Mouse (Mus musculus): ENCODE data around the gene Kctd2.

Kctd2 gene

DNA sequence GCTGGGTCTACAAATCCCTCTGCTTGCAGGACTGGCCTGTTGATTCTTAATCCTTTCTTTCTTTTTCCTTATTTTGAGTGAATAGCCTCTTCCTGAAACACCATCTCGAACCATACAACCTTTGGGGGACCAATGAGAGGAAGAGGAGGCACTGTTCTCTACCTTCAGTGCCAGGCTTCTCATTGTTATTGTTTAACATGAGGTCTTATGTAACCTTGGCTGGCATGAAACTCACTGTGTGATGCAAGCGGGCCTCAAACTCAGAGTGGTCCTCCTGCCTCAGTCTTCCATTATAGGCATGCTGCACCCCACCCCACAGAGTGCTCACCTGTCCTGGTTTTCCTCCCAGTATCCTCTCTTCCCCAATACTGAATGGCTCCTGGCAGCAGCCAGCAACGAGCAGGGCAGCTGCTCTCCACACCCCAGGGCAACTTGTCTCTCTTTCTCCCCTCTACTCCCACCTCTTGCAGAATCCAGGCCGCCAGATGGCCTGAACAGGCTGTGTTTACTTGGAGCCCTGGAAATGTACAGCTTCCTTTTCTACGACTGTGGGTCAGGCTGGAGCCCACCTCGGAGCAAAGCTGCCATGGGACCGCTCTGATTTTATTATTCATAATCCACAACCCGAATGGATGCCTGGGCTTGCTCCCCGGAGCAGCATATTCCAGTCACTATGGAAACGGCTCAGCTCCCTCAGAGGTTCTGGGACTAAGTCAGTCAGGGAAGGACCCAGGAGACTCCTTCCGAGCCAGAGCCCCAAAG, 19.1 kb upstream of the Kctd2 start:
- no peak for DNase-seq (ENCODE audit: low spot score in 2 of 2)

DNA sequence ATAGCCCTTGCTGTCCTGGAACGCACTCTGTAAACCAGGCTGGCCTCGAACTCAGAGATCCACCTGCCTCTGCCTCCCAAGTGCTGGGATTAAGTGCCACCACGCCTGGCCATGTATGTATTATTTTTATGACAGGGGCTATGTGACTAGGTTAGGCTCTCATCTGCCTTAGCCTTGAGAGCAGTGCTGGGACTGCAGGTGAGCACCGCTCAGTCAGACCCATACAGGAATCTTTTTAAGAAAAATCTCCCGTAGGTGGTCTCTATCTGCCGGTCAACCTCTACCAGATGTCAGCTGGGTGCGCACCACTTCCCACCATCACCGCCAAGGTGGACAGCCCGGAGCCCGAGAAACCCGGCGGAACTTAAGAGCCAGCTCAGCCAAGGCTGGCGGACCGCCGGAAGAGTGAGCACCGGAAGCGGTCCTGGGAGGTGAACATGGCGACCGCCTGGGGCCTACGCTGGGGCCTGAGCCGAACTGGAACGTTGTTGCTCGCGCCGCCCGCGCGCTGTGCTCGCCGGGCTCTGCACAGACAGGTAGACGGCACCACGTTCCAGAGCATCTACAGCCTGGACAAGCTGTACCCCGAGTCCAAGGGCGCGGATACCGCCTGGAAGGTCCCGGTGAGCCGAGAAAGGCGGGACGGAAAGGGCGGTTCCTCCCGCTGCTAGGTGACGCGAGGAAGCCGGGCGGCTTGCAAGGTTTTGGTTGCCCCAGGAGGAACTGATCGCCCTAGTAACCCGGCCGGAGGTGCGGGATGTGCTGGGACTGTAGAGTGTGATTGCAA, 16.4 kb upstream of the Kctd2 start, which contains the start of gene Mrpl58:
Gene Mrpl58, plus strand, starts transcription at position 415 of the 787 bp plus-strand sequence.
- DNase-seq (ENCODE audit: low spot score in 2 of 2), result peak; percentile 85

DNA sequence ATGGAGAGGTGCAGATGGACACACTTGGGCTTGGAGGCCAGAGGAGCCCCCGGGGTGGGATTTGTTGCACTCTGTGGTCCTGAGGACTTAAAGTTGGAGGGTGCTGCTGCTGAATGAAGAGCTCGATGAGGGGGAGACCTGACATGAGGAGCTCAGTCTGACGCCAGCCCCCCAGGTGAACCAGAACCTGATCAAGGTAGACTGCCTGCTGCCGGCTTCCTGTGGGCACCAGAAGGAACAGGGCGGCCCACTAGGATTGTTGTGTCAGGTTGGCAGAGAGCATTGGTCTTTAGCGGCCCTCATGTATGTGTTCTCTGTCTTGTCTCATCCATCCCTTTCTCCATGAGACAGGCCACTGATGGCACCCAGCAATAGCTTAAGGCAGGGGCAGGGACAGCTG, 14.2 kb upstream of the Kctd2 start:
- DNase-seq (ENCODE audit: low spot score in 2 of 2), result no peak

DNA sequence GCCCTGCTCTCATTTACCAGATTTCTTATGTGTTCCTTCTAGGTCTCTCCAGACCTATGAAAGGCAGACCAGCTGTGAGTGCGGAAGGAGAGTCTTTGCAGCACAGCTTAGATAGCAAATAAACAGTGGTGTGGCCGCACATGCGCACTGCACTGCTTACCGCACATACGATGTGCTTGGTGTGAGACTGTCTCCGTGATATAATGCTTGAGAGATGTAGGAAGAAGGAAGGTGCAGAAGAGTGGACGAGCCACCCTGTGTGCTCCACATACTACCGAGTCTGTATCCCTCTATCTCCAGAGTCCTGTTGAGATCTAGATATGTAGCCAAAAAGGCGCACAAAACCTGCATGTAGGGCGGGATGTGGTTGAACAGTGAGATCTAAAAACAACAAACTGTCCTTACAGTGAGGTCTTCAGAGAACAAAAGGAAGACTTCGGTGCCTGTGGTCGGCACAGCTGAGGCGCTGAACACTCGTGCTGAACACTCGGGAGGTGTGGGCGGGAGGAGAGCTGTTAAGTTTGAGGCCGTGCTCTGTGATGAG, 13.0 kb upstream of the Kctd2 start:
- no peak for DNase-seq (ENCODE audit: low spot score in 2 of 2)

DNA sequence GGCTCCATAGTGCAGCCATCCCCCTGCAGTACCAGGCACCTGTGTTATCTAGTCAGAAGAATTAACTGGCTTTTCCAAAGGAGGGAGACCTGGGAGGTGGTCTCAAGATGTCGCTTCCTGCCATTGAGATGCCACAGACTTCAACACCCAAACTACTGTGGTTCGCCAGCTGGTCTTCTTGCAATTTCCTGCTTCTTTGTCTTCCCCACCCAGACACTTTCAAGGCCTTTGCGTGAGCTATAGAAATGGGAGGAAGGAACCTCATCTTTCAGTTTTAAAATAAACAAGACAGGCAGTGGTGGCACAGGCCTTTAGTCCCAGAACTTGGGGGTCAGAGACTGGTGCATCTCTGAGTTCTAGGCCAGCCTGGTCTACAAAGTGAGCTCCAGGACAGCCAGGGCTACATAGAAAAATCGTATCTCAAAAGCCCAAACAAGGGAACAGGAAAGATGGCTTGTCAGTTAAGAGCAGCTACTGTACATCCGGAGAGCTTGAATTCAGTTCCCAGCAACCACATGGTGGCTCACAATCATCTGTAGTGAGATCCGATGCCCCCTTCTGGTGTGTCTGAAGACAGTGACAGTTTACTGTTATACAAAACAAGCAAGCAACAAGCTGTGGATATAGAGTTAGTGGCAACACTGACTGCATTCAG, 11.5 kb upstream of the Kctd2 start:
- DNase-seq (ENCODE audit: low spot score in 2 of 2), result no peak

DNA sequence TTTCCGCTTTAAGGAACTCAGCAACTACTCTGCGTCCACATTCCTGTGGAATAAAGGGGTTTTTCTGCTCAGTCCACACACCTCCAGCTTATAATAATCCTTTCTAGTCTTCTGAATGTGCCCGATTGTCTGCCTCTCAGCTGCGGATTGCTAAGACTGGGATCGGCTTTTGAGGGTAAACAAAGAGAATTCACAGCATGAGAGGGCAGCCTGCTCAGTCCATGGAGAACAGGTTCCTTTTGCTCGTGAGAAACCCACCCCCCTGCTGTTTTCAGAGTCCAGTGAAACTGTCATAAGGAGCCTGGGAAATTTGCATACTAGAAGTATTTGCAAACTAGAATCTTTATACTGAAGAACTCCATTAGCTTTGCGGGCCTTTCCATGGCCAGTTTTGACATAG, 10.4 kb upstream of the Kctd2 start:
- no peak for DNase-seq (ENCODE audit: low spot score in 2 of 2)

DNA sequence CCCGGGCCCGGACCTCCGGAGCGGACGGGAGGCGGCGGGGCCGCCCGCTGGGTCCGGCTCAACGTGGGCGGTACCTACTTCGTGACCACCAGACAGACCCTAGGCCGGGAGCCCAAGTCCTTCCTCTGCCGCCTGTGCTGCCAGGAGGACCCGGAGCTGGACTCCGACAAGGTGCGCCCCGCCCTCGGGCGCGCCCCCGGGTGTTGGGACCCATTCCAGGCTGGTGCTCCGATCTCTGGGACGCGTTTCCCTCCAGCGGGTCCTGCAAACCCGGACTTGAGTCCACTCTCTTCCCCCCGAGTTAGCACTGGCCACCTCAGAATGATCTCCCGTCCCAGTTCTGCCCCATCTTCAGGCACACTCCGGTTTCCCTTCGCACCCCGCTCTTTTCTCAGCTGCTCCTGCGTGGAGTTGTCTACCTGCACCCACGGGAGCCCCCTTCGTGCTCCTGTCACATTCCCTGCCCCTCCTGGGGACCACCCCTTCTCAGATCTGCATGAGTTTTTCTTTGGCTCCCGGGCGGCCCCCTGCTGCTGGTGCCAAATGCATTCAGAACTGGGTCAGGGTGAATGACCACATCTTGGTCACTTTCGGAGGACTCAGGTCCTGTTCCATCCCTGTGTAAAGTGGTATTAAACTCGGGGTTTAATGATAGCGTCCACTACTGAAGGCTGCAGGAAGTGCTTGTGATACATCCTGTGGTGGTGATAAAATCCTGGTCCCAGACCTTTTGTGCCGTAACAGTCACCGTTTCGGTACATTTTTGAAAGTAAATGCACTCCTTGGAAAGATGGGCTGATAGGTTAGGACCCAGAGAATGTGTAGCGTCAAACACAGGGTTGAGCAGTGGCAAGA, 635 bp downstream of the Kctd2 start:
- peak; percentile 47 to 66 for DNase-seq (ENCODE audit: low spot score in 2 of 2)

DNA sequence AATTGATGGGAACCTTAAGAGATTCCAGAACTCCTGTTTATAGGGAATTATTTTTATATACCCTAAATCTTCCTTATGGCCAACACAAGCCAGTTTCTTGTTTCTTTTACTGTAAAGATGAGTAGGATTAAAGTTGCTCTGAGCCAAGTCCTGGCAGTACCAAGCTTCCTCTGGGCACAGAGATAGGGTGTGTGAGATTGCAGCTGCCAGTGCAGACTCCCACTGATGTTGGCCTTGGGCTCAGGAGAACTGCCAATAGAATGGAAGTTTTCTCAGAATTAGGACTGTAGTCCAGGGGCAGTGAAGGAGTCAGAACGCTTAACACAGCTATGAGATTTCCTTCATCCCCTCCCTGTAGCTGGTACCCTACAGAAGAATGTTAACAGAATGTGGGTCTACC, 1.4 kb downstream of the Kctd2 start:
- no peak for DNase-seq (ENCODE audit: low spot score in 2 of 2)

DNA sequence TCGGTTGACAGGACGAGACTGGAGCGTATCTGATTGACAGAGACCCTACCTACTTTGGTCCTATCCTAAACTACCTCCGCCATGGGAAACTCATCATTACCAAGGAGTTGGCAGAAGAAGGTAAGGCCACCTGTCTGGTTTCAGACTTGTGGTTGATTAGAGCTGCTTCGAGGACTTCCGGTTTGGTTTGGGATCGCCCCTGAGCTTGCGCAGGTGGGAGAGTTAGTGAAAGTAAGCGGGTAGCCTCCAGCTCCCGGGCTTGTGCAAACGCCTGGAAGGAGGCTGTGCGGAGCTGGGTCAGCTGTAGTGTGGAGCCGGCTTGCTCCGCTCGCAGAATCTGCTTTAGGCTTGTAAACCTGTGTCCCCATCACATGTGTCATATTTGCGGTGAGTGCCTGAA, 2.0 kb downstream of the Kctd2 start:
- no peak for DNase-seq (ENCODE audit: low spot score in 2 of 2)

DNA sequence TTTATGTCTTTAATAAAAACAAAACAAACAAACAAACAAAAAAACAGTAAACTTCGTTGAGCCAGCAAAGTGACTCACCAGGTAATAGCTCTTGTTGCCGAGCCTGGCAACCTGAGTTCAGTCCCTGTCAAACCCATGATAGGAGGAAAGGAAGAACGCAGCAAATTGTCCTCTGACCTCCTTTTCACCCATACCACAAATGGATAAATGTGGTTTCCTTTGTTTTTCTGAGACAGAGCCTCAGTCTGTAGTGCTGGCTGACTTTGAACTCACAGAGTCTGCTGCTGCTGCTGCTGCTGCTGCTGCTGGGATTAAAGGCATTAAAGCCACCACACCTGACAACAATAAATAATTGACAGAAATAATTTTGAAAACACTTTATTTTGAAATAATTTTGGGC, 3.2 kb downstream of the Kctd2 start:
- DNase-seq (ENCODE audit: low spot score in 2 of 2), result no peak

DNA sequence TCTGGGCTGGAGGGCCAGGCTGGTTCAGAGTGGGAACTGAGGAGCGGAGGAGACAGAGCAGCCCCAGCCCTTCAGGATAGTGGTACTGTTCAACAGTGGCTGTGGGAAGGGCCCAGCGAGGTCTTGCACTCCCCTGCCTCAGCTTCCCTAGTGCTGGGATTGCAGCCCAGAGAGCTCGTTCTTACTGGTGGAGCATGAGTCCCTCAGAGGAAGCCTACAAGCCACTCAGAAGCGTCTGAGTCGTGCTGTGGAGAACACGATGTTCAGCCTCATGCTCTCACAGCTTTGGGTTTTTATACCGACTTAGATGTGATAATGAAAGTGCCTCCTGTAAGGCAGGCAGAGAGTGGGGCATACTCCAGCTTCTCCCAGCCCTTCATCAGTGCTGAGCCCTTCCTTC, 4.7 kb downstream of the Kctd2 start:
- DNase-seq (ENCODE audit: low spot score in 2 of 2), result no peak

DNA sequence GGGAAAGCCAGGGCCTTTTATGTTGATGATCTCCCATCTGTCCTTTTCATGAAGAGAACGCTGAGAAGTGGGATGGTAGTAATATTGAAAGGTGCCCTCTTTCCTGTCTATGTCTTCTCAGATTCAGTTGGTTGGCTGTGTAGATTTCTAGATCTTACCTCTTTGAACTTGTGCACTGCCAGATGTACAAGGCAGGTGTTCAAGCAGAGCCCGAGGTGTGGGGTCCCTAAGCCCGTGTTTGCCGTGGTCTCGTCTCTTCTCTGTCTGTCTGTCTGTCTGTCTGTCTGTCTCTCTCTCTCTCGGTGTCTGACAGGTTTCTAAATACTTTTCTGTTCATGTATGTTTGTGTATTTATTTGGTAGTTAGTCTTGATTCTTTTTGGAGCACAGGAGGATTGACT, 5.7 kb downstream of the Kctd2 start:
- DNase-seq (ENCODE audit: low spot score in 2 of 2), result no peak

DNA sequence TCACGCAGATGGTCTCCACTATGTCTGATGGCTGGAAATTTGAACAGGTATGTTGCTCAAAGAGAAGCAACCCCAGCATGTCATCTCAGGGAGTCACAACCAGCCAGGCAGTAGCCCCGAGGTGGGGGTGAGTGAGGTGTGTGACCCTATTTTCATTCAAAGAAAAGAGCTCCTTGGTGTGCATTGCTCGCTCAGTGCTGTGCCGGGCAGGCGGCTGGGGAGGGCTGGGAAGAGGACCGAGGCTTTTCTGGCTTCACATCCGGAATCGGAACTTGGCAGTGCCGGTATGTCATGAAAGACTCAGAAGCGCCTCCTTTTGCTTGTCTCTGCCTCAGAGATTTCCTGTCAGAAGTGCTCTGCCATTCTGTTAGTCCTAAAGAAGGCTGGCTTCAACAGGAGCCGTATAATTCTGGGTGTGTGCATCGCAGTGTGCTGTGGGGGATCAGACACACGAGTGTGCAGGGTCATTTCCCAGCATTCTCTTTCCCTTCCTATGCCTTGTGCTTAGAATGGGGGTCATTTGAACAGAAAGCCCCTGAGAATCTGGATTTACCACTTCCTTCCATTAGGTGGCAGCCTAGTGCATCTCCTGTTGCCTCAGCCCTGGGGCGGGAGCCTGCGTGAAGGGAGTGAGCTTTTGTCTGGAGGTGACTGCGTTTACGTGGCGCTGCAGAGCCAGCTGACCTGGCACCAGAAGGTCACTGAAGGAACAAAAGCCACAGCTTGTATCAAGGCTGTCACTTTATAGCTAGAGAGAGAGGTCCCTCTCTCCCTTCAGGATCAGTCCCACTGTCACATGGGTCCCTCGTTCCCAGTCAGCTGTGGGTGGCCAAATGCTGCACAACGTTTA, 7.8 kb downstream of the Kctd2 start:
- DNase-seq (ENCODE audit: low spot score in 2 of 2), result peak; percentile 23 to 59

DNA sequence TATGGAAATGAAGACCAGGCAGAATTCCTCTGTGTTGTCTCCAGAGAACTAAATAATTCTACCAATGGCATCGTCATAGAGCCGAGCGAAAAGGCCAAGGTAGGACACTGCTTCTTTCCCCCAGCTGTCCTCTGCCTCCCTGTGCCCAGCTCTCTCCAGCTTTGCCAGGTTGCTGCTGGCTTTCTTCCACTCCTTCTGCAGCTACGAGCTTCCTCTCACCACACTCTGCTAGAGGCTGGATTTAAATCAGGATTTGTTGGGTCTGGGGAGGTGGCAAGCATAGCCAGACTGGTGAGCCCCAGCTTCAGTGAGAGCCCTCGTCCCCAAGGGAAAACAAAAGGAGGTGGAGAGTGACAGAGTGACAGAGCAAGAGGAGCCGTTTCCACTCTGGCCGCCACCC, 9.4 kb downstream of the Kctd2 start:
- DNase-seq (ENCODE audit: low spot score in 2 of 2), result no peak

DNA sequence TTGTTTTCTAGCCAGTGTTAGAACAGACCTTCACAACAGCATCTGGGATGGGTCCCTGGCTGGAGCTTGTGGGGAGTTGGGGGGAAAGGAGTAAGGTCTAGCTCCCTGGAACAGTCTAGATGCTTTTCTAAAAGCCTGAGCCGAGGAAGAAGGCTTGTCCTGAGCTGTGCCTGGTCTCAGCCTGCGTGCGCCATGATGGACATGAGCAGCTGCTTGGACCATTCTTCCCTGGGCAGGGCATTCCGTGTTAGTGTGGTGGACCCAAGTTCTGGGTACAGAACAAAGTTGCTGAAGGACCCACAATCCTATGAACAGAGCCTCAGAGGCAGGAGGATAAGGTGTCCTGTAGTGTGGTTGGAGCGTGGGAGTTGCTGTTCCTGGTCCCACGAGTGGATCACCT, 10.6 kb downstream of the Kctd2 start:
- DNase-seq (ENCODE audit: low spot score in 2 of 2), result no peak

DNA sequence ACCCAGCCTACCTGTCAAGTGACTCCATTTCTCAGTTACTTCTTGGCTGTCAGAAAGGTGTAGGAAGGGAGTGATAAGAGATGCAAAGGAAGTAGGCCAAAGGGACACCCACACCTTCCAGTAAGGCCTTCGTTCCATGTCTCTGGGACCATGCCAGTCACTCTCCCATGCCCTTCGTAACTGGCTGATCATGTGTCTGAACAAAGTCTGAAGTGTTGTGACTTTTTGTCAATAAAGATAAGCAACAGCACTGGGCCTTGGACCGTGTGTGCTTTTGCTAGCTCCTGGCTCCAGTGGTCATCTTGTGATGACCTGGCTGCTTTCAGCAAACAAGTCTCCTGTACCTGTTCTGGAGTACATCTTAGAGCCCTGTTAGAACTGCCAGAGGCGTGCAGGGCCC, 12.9 kb downstream of the Kctd2 start:
- DNase-seq (ENCODE audit: low spot score in 2 of 2), result no peak

DNA sequence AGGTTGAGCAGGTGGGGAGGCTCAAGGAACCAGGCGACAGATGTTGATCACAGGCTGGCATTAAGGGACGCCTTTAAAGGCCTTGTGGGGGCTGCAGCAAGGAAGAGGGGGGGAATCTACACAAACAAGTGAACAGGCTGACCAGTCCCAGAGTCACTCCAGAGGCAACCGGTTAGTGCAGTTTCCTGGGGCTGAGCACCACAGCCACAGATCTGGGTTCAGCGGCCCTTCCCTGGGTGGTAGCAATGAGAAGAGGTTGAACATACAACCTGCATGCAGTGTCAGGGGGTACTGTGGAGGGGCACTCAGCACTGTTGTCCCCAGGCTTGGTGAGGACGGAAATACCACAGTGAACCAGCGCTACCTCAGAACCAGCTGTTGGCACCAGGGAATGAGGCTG, 13.4 kb downstream of the Kctd2 start:
- no peak for DNase-seq (ENCODE audit: low spot score in 2 of 2)

DNA sequence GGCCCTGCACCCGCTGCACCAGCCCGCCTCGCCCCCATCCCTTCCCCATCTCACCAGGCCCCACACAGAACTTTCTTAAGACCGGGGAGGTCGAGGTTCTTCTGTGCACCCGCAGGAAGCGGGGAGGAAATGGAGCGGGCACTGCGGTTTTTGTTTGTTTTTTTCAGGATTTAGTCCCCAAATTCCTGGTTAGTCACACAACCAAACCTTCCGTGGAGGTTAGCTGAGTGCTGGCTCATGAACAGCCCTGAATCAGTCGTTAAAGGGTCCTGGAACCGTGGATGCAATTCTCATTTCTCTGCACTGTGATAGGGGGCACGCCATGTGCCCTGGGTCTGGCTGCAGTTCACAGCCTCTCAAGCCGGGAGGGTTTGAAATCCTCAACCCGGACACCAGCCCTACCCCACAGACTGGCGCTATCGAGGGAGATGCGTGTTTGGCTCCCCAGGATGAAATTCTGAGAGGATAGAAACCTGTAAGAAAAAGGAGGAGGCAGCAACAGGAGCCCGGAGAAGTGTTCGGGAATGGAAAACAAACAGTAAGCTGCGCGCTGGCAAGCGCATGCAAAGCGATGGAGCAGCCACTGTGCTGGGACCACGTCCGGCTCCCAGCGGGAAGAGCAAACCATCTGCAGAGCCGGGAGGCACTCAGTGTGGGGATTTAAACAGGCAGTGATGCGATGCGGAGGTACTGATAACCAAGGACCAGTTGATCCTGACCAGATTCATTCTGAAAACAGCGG, 15.8 kb downstream of the Kctd2 start:
- DNase-seq (ENCODE audit: low spot score in 2 of 2), result peak in 1 of 2 experiments; percentile 13

DNA sequence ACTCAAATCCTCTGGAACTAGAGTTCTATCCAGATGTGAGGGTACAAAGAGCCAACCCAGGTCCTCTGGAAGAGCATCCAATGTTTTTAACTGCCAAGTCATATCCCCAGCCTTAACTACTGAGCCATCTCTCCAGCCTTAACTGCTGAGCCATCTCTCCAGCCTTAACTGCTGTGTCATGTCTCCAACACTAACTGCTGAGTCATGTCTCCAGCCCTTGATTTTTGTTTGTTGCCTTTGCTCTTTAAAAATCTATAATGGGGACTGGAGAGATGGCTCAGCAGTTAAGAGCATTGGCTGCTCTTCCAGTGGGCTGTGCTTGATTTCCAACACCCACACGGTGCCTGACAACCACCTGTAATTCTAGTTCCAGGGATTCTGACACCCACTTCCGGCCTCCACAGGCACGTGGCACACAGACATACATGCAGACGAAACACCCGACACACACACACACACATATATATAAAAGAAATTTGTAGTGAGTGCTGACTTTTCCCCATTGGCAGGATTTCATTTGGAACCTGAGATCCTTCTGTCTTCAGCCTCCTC, 17.7 kb downstream of the Kctd2 start:
- DNase-seq (ENCODE audit: low spot score in 2 of 2), result no peak

DNA sequence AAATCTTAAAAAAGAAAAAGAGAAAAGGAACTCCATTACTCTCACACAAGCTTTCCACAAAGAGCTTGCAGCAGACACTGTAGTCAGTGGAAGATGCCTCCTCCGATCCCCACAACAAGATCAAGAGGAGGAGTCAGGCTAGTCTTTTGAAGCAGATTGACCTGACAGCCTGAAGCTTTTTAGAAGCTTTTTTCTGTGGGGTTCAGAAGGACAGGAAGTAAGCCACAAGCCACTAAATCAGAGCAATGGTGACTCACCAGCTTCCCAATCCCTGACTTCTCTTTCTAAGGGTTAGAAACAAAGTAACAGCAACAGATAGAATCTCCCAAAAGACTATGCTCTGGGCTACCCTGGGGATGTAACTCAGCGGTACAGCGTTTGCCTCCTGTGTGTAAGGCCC, 19.4 kb downstream of the Kctd2 start:
- DNase-seq (ENCODE audit: low spot score in 2 of 2), result no peak

Measured in urinary bladder, postnatal 36 days (tissue).